Mouse (Mus musculus) urinary bladder, postnatal 4 days (tissue): Measurements from ENCODE around the gene Magix.

ENCODE experiments used
- DNase-seq, 2 experiments: peaks; one replicate each; pipeline ENCODE4 v3.0.0; 2021 to 2022; ENCODE audit warnings: low spot score in 2 of 2

The Magix gene

GRCm38 (mm10) chrX:7674284-7675000 lies 6.6 kb downstream of the Magix start:
- no peak for DNase-seq

- DNase-seq, result no peak
Measured at GRCm38 (mm10) chrX:7673578-7674281, 7.3 kb downstream of the Magix start.

- DNase-seq, result no peak
Measured at GRCm38 (mm10) chrX:7672739-7673138, 8.3 kb downstream of the Magix start.

- DNase-seq, result peak in 1 of 2 experiments; percentile 33
Measured at GRCm38 (mm10) chrX:7670921-7671623, 10.0 kb downstream of the Magix start, which contains the start of gene Plp2. Gene Plp2, minus strand, starts transcription at chrX:7671390.

- DNase-seq, result peak in 1 of 2 experiments; percentile 60
Measured at GRCm38 (mm10) chrX:7670390-7670881, 10.6 kb downstream of the Magix start.

- DNase-seq, result no peak
Measured at GRCm38 (mm10) chrX:7665739-7666502, 15.1 kb downstream of the Magix start.

GRCm38 (mm10) chrX:7664791-7665190 lies 16.3 kb downstream of the Magix start:
- DNase-seq, result no peak

- DNase-seq, result no peak
Measured at GRCm38 (mm10) chrX:7662936-7663335, 18.1 kb downstream of the Magix start.

GRCm38 (mm10) chrX:7661086-7661485 lies 20.0 kb downstream of the Magix start:
- no peak for DNase-seq

- DNase-seq, result no peak
Measured at GRCm38 (mm10) chrX:7658785-7659589, 22.1 kb downstream of the Magix start.

- DNase-seq, result peak in 1 of 2 experiments; percentile 38
Measured at GRCm38 (mm10) chrX:7658031-7658784, 22.8 kb downstream of the Magix start.

GRCm38 (mm10) chrX:7657221-7657639 lies 23.8 kb downstream of the Magix start, which contains the start of gene Prickle3:
Gene Prickle3, plus strand, starts transcription at chrX:7657260.
- DNase-seq, result peak in 1 of 2 experiments; percentile 29

GRCm38 (mm10) chrX:7648671-7649304 lies 32.3 kb downstream of the Magix start:
- DNase-seq, result peak; percentile 69 to 74

GRCm38 (mm10) chrX:7645349-7645748 lies 35.7 kb downstream of the Magix start:
- DNase-seq, result peak; percentile 46 to 84

- no peak for DNase-seq
Measured at GRCm38 (mm10) chrX:7640785-7641184, 40.3 kb downstream of the Magix start.

GRCm38 (mm10) chrX:7639536-7640325 lies 41.3 kb downstream of the Magix start:
- DNase-seq, result no peak

- peak; percentile 63 to 70 for DNase-seq
Measured at GRCm38 (mm10) chrX:7638401-7639091, 42.5 kb downstream of the Magix start, which contains the start of gene Syp. Gene Syp, plus strand, starts transcription at chrX:7638471.

- DNase-seq, result no peak
Measured at GRCm38 (mm10) chrX:7635101-7635500, 46.0 kb downstream of the Magix start.
